Mouse (Mus musculus): ENCODE results near the gene Nudt9. TPM values are rescaled to one million over a fixed set of nuclear protein-coding genes. Genes with fewer than 3 reads are reported as not detected.
"Not testable (repeated sequence)": the region's sequence is repeated elsewhere in the genome, so short reads cannot be mapped to it uniquely, and the experiment has no call there.

The Nudt9 gene
- 32.3 and 35.9 TPM in 2 replicates for polyA plus RNA-seq (2012; rRNA removed)

GRCm38 (mm10) chr5:104046256-104047199 is at the start of gene Nudt9:
Gene Nudt9, plus strand, starts transcription at chr5:104046306.
- WGBS = 4% methylated on average over 90 of the region's 90 CpGs
- DNase-seq (ENCODE audit: low read depth, low spot score) = peak; percentile 92

- DNase-seq (ENCODE audit: low read depth, low spot score) = no peak
- 23% methylated on average over 5 of the region's 5 CpGs for WGBS
Measured at GRCm38 (mm10) chr5:103998739-103999138, 47.4 kb upstream of the Nudt9 start.

GRCm38 (mm10) chr5:103999738-104000137 is 46.4 kb upstream of the Nudt9 start:
- no peak for DNase-seq (ENCODE audit: low read depth, low spot score)
- WGBS = 5% methylated on average over 5 of the region's 5 CpGs

- no peak for DNase-seq (ENCODE audit: low read depth, low spot score)
- WGBS = 72% methylated on average over 18 of the region's 18 CpGs
Measured at GRCm38 (mm10) chr5:104002549-104003255, 43.4 kb upstream of the Nudt9 start.

DNA sequence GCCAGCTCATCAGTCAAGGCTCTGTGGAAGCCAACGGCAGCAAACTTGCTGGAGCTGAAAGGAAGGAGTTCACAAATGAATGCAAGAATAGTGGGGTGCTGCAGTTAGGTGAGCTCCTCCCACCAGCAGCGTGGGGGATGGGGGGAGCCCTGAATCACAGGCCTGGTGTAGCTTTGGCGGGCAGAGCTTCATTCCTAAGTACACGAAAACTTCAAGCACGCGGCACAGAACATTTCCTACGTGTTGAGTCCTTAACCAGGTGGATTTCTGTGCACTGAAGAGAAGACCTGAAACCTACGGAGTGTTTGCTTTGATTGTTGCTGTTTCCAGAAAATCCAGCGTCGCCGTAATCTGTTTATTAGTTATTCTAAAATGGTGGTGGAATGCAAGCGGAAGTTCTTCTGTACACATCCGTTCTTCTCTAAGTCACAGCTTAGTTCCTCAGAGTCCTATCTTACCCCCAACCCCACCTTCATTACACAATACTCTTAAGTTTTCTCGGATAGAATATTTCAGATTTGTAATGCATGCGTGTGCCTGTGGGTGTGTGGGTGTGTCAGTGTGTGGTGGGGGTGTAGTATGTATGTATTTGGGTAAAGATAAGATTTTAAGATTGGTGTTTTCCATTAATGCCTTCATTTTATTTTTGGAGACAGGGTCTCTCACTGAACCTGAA is 42.7 kb upstream of the Nudt9 start:
- 76% methylated on average over 15 of the region's 15 CpGs for WGBS
- DNase-seq (ENCODE audit: low read depth, low spot score) = no peak

GRCm38 (mm10) chr5:104003955-104004354 is 42.2 kb upstream of the Nudt9 start:
- no peak for DNase-seq (ENCODE audit: low read depth, low spot score)
- 42% methylated on average over 2 of the region's 2 CpGs for WGBS

- DNase-seq (ENCODE audit: low read depth, low spot score) = no peak
- 72% methylated on average over 3 of the region's 3 CpGs for WGBS
Measured at GRCm38 (mm10) chr5:104006811-104007210, 39.3 kb upstream of the Nudt9 start.

- 66% methylated on average over 5 of the region's 5 CpGs for whole genome bisulfite sequencing
- no peak for DNase-seq (ENCODE audit: low read depth, low spot score)
Measured at GRCm38 (mm10) chr5:104007801-104008200, 38.3 kb upstream of the Nudt9 start.

GRCm38 (mm10) chr5:104009421-104009820 is 36.7 kb upstream of the Nudt9 start:
- DNase-seq (ENCODE audit: low read depth, low spot score) = no peak
- WGBS = 95% methylated on average over 3 of the region's 3 CpGs

GRCm38 (mm10) chr5:104010261-104010660 is 35.8 kb upstream of the Nudt9 start:
- 69% methylated on average over 7 of the region's 7 CpGs for WGBS

GRCm38 (mm10) chr5:104011419-104011818 is 34.7 kb upstream of the Nudt9 start:
- DNase-seq (ENCODE audit: low read depth, low spot score) = no peak

More at GRCm38 (mm10) chr5:104010261-104010660, 35.8 kb upstream of the Nudt9 start:
- no peak for DNase-seq (ENCODE audit: low read depth, low spot score)

- WGBS = under 1% methylated on average over 31 of the region's 31 CpGs
- DNase-seq (ENCODE audit: low read depth, low spot score) = peak; percentile 90
Measured at GRCm38 (mm10) chr5:104021597-104022378, 24.3 kb upstream of the Nudt9 start, which contains the start of gene Hsd17b11. Gene Hsd17b11, minus strand, starts transcription at chr5:104021919.

GRCm38 (mm10) chr5:104022558-104022957 is 23.5 kb upstream of the Nudt9 start:
- 26% methylated on average over 5 of the region's 5 CpGs for WGBS
- no peak for DNase-seq (ENCODE audit: low read depth, low spot score)

DNA sequence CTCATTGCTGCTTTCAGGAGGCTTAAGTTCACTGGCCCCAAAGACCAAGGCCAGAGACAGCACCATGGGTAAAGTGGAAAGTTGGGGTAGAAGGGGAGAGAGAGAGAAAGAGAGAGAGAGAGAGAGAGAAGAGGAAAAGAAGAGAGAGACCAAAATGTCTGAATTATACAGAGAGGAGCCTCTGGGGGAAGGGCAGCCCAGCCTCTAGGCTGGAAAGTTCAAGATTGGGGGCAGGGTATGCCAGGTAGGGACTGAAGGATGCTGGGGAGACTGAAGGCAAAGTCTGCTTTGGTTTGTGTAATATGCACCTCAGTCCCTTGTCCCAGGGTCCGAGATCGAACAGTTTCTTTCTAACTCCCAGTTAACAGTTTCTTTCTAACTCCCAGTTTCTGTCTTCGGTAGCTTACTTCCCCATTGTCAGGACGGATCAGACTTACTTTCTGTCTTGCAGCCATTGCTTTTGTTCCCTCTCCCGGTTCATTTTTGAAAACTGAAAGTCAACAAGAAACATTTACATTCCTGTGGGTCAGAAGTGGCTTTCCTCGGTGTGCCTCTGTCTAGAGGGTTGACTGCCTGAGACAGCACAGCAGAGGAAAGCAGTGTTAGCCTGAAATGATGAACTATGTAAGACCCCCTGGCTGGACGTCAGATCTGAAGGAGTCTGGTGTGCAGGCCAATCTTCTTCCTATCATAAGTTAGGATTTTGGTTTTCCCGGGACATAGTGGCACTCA is 22.7 kb upstream of the Nudt9 start:
- WGBS = 56% methylated on average over 8 of the region's 8 CpGs
- no peak for DNase-seq (ENCODE audit: low read depth, low spot score)

GRCm38 (mm10) chr5:104024193-104024592 is 21.9 kb upstream of the Nudt9 start:
- DNase-seq (ENCODE audit: low read depth, low spot score) = not testable (repeated sequence)
- WGBS = 54% methylated on average over 5 of the region's 5 CpGs

GRCm38 (mm10) chr5:104024762-104025161 is 21.3 kb upstream of the Nudt9 start:
- DNase-seq (ENCODE audit: low read depth, low spot score) = no peak
- 49% methylated on average over 11 of the region's 11 CpGs for WGBS

GRCm38 (mm10) chr5:104025245-104025854 is 20.8 kb upstream of the Nudt9 start:
- no peak for DNase-seq (ENCODE audit: low read depth, low spot score)
- WGBS = 31% methylated on average over 17 of the region's 17 CpGs

DNA sequence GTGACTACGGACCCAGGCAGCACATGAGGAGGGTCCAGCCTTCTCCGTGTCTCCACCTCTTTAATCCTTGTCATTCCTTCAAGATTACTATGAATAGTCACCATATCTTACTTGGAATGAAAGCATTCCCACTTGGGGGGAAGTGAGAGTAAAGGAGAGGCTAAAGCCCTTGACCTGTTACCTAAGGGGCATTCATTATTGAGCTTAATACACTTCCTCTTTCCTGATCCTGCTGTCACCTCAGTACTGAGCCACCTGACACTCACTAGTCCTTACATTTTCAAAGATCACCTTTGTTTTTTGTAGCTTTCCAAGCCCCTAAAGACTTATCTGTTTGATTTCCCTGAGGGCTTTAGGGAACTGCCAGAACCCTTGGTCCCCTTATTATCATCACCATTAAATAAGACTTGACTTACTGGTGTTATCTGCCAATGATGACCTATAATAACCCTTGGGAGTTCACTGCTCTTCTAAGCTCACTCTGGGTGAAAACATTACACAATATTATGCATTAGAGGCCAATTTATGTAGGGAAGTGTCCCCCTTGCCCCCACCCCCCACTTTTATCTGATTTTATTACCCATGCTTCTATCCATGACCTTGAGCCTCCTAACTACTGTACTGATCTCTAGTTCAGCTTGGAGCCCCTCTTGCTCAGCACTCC is 13.5 kb upstream of the Nudt9 start:
- no peak for DNase-seq (ENCODE audit: low read depth, low spot score)
- WGBS = 87% methylated on average over 2 of the region's 2 CpGs
